Mouse (Mus musculus) ES-Bruce4 (cell line): ENCODE results near the gene Map3k20. TPM values are rescaled to one million over a fixed set of nuclear protein-coding genes. Genes with fewer than 3 reads are reported as not detected.

ENCODE experiments used
- H3K27ac ChIP-seq: 2 replicates; pipeline ENCODE4 v1.5.1; 2012; ENCODE audit warnings: low read length, inconsistent platforms; ENCODE audit not compliant: insufficient read depth
- H3K27me3 ChIP-seq: 2 replicates; pipeline ENCODE4 v1.6.1; 2012; ENCODE audit warnings: mild to moderate bottlenecking, low read length, inconsistent platforms; ENCODE audit not compliant: control insufficient read depth, poor library complexity, insufficient read depth, severe bottlenecking
- H3K36me3 ChIP-seq: 2 replicates; pipeline ENCODE4 v1.6.1; 2012; ENCODE audit warnings: inconsistent platforms, mild to moderate bottlenecking, low read length, moderate library complexity; ENCODE audit not compliant: control insufficient read depth, poor library complexity, insufficient read depth, severe bottlenecking
- H3K4me1 ChIP-seq: one replicate; pipeline ENCODE4 v1.8.1; 2011; ENCODE audit warnings: low read length; ENCODE audit not compliant: control insufficient read depth, insufficient read depth
- H3K4me3 ChIP-seq: 2 replicates; pipeline ENCODE4 v1.5.1; 2011; ENCODE audit warnings: low read depth, mild to moderate bottlenecking, low read length
- H3K9ac ChIP-seq: 2 replicates; pipeline ENCODE4 v1.6.1; 2012; ENCODE audit warnings: low read depth, mild to moderate bottlenecking, inconsistent platforms; ENCODE audit not compliant: poor library complexity, severe bottlenecking
- H3K9me3 ChIP-seq: replicated peaks from 2 replicates; pipeline ENCODE4 v1.6.1; 2012; ENCODE audit warnings: mild to moderate bottlenecking, low read length, inconsistent platforms; ENCODE audit not compliant: control insufficient read depth, poor library complexity, insufficient read depth, severe bottlenecking
- CTCF ChIP-seq: IDR thresholded peaks from one replicate; pipeline ENCODE4 v1.8.1; 2011; ENCODE audit warnings: low read depth, low read length
- EP300 ChIP-seq: IDR thresholded peaks from 2 replicates; pipeline ENCODE4 v1.6.1; 2011; ENCODE audit warnings: low read depth, low read length; ENCODE audit not compliant: insufficient read depth
- POLR2A ChIP-seq: IDR thresholded peaks from one replicate; pipeline ENCODE4 v1.8.1; 2011; ENCODE audit warnings: low read length; ENCODE audit not compliant: insufficient read depth
- polyA plus RNA-seq: library from polyadenylated mRNA; stranded (reverse); fragments of >200 nt; gene quantifications from 2 replicates; pipeline ENCODE4 v1.2.4, GENCODE M21; 2011; ENCODE audit warnings: low read depth; ENCODE audit not compliant: missing spikeins, insufficient read depth, insufficient read length

The Map3k20 gene
- 39.0 and 41.5 TPM in 2 replicates for polyA plus RNA-seq

- Histone ChIP-seq H3K27ac (no peak within 1 kb of the TSS), H3K4me1 (peaks cover 1% of the 10 kb centered on the region), H3K9ac (peak within 1 kb of the TSS; percentile 99), H3K36me3 (no peaks in the 10 kb centered on the region), H3K9me3 (no peaks in the 10 kb centered on the region), H3K4me3 (peak within 1 kb of the TSS; percentile 70), H3K27me3 (no peaks in the 10 kb centered on the region)
- TF ChIP-seq CTCF (peak; percentile 0), POLR2A (no peak)
Observed at GRCm38 (mm10) chr2:72285256-72285887, at the start of gene Map3k20. Map3k20 (plus strand) TSS chr2:72285637.

GRCm38 (mm10) chr2:72238421-72238820 lies 47.0 kb upstream of the Map3k20 start:
- H3K27ac ChIP-seq: no peak overlapping the region
- no peaks in the 10 kb centered on the region for H3K27me3 ChIP-seq
- H3K36me3 ChIP-seq: no peaks in the 10 kb centered on the region
- H3K4me1 ChIP-seq: no peaks in the 10 kb centered on the region
- H3K9ac ChIP-seq: no peak overlapping the region
- H3K9me3 ChIP-seq: no peaks in the 10 kb centered on the region
- no peak overlapping the region for H3K4me3 ChIP-seq
- TF ChIP-seq EP300 (no peak), CTCF (no peak), POLR2A (no peak)

GRCm38 (mm10) chr2:72238925-72239324 lies 46.5 kb upstream of the Map3k20 start:
- H3K27me3 ChIP-seq: no peaks in the 10 kb centered on the region

DNA sequence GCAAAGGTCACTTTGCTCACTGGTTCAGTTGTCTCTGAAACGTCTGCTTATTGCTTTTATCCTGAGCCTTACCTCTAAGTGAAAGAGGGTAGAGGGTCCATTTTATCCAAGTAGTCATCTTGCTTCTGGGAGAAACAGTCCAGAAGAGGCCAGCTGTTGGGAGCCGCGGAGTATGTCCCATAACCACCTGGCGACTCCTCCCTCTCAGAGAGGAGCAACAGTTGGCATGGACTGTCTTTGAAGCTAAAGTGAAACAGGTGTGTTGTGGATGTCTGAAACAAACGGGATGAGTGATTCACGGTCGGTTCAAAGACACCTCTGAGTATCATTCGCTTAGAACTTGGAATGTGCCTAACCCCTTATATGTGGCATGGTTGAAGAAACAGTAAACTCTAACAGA lies 46.0 kb upstream of the Map3k20 start:
- Histone ChIP-seq H3K9ac (no peak overlapping the region), H3K27me3 (no peaks in the 10 kb centered on the region), H3K9me3 (no peaks in the 10 kb centered on the region), H3K4me3 (no peak overlapping the region), H3K27ac (no peak overlapping the region), H3K4me1 (no peaks in the 10 kb centered on the region), H3K36me3 (no peaks in the 10 kb centered on the region)
- TF ChIP-seq EP300 (no peak), POLR2A (no peak), CTCF (no peak)

More at GRCm38 (mm10) chr2:72238925-72239324, 46.5 kb upstream of the Map3k20 start:
- H3K9me3 ChIP-seq: no peaks in the 10 kb centered on the region
- no peak overlapping the region for H3K9ac ChIP-seq
- TF ChIP-seq POLR2A: no peak
- no peak for TF ChIP-seq EP300
- no peak for TF ChIP-seq CTCF
- no peaks in the 10 kb centered on the region for H3K36me3 ChIP-seq
- H3K27ac ChIP-seq: no peak overlapping the region
- no peak overlapping the region for H3K4me3 ChIP-seq
- H3K4me1 ChIP-seq: no peaks in the 10 kb centered on the region

DNA sequence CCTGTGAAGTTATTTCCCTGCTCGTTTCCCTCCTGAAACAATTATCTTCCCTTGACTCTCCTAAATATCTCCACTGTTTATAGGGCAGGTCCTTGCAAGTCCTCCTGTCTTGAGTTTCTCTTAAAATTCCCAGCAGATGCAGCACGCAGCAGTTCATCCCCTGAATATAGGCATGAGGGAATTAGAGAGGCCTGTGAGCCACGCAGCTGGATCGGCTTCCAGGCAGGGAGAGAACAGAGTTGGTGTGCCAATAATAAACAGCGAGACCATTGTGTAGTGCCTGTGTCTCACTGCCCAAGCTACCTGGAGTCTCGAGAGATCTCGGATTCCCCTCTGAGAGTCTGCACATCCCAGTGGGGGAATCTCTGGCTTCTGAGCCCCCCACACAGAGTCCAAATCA lies 45.4 kb upstream of the Map3k20 start:
- Histone ChIP-seq H3K9ac (no peak overlapping the region), H3K27me3 (no peaks in the 10 kb centered on the region), H3K4me1 (no peaks in the 10 kb centered on the region), H3K4me3 (no peak overlapping the region), H3K9me3 (no peaks in the 10 kb centered on the region), H3K36me3 (no peaks in the 10 kb centered on the region), H3K27ac (no peak overlapping the region)
- TF ChIP-seq CTCF (no peak), POLR2A (no peak), EP300 (no peak)

DNA sequence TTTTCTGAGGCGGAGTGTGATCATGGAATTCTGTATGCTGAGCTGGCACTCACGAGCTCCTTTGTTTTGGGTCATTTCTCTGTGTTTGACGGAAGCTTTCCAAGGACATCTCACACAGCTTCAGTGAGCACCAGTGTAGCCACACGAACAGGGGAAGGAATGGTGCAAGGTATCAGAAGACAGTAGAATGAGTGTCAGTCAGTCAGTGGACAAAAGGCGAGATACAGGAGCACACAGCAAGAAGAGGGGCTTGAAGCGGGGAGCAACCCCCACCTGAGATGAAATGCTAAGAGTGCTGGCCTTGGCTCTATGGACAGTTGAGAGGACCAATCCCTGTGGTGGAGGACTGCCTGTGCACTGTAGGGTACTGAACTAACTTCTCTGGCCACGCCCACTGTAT lies 44.7 kb upstream of the Map3k20 start:
- H3K9me3 ChIP-seq: no peaks in the 10 kb centered on the region
- H3K4me1 ChIP-seq: no peaks in the 10 kb centered on the region
- H3K27ac ChIP-seq: no peak overlapping the region
- no peaks in the 10 kb centered on the region for H3K27me3 ChIP-seq
- H3K36me3 ChIP-seq: no peaks in the 10 kb centered on the region
- no peak overlapping the region for H3K9ac ChIP-seq
- H3K4me3 ChIP-seq: no peak overlapping the region
- TF ChIP-seq POLR2A (no peak), EP300 (no peak), CTCF (no peak)
